8 mouse cellular contexts compared by ENCODE assay signal in genomic region chr17:31386766-31387275, GRCm38 (mm10). TPM values are rescaled to one million over a fixed set of nuclear protein-coding genes. Genes with fewer than 3 reads are reported as not detected.
A peak's percentile ranks its signal among the peaks of the same experiment; 100 is the strongest.
DNase-seq lines count a peak whose midpoint lies in the region; ATAC-seq lines count a peak whose summit lies in the region.

No protein-coding gene starts in this region.

- no peaks in the 10 kb centered on the region for H3K36me3 ChIP-seq in heart, embryonic 15.5 days
- H3K36me3 ChIP-seq in embryonic facial prominence, embryonic 14.5 days (ENCODE audit: control insufficient read depth, insufficient read depth, low read length), result no peaks in the 10 kb centered on the region
- no peaks in the 10 kb centered on the region for H3K36me3 ChIP-seq in kidney, embryonic 15.5 days

- H3K9me3 ChIP-seq in heart, embryonic 15.5 days (replicated peaks), result no peaks in the 10 kb centered on the region
- H3K9me3 ChIP-seq in embryonic facial prominence, embryonic 14.5 days (ENCODE audit: control insufficient read depth, low read length), result no peaks in the 10 kb centered on the region
- no peaks in the 10 kb centered on the region for H3K9me3 ChIP-seq in kidney, embryonic 15.5 days (replicated peaks)

- DNase-seq in heart, postnatal 14 days, result no peak
- DNase-seq in embryonic facial prominence, embryonic 14.5 days (ENCODE audit: low spot score), result no peak
- peak; percentile 24 for DNase-seq in naive thymus-derived CD4-positive, alpha-beta T cell, adult 2 months (ENCODE audit: low read depth)
- DNase-seq in MN1 (ENCODE audit: low spot score), result no peak
- DNase-seq in layer of hippocampus, postnatal 10 days (ENCODE audit: low spot score in 2 of 2), result no peak

- ATAC-seq in heart, embryonic 15.5 days (replicated peaks; ENCODE audit: insufficient number of reproducible peaks, insufficient read depth, low FRiP score, low read depth), result no peak
- ATAC-seq in embryonic facial prominence, embryonic 14.5 days (ENCODE audit: low read depth), result 0 out of 2 replicates have a peak, but pooled peaks have one; percentile 4
- ATAC-seq in kidney, embryonic 15.5 days (replicated peaks; ENCODE audit: low FRiP score), result 0 out of 2 replicates have a peak, but pooled peaks have one; percentile 17
- ATAC-seq in inflammation-experienced regulatory T-cells, adult 6 months, result no peak

- H3K4me2 ChIP-seq in heart, embryonic 15.5 days, result peak overlapping the region; percentile 97
- peak overlapping the region; percentile 88 for H3K4me2 ChIP-seq in embryonic facial prominence, embryonic 14.5 days (ENCODE audit: low read depth, low read length)
- peak overlapping the region; percentile 96 for H3K4me2 ChIP-seq in kidney, embryonic 15.5 days

- no peak overlapping the region for H3K27ac ChIP-seq in heart, embryonic 15.5 days
- no peak overlapping the region for H3K27ac ChIP-seq in embryonic facial prominence, embryonic 14.5 days (replicated peaks; ENCODE audit: low read depth, low read length)
- peak overlapping the region; percentile 75 for H3K27ac ChIP-seq in kidney, embryonic 15.5 days

- H3K4me1 ChIP-seq in heart, embryonic 15.5 days (replicated peaks), result peaks cover 30% of the 10 kb centered on the region
- peaks cover 31% of the 10 kb centered on the region for H3K4me1 ChIP-seq in embryonic facial prominence, embryonic 14.5 days (ENCODE audit: control insufficient read depth, insufficient read depth, low read length)
- peaks cover 58% of the 10 kb centered on the region for H3K4me1 ChIP-seq in kidney, embryonic 15.5 days

- H3K4me3 ChIP-seq in heart, embryonic 15.5 days, result peak overlapping the region; percentile 72
- H3K4me3 ChIP-seq in embryonic facial prominence, embryonic 14.5 days (ENCODE audit: low read depth, low read length), result peak overlapping the region; percentile 82
- H3K4me3 ChIP-seq in kidney, embryonic 15.5 days (replicated peaks), result peak overlapping the region; percentile 82

- intact Hi-C loops in heart, postnatal 14 days (cut with DNase I), result loop anchor here (5.0 kb wide), 1 partner anchor 45 kb away; no protein-coding TSS in a partner anchor

- WGBS in heart, embryonic 15.5 days, result 26% methylated on average over 7 of the region's 7 CpGs
- 18% methylated on average over 7 of the region's 7 CpGs for WGBS in embryonic facial prominence, embryonic 14.5 days
- 9% methylated on average over 7 of the region's 7 CpGs for WGBS in kidney, embryonic 15.5 days

- peaks cover 36% of the 10 kb centered on the region for H3K27me3 ChIP-seq in heart, embryonic 15.5 days
- H3K27me3 ChIP-seq in embryonic facial prominence, embryonic 14.5 days (replicated peaks; ENCODE audit: control insufficient read depth, insufficient read depth, low read length), result no peaks in the 10 kb centered on the region
- peaks cover 20% of the 10 kb centered on the region for H3K27me3 ChIP-seq in kidney, embryonic 15.5 days

- peak overlapping the region; percentile 77 for H3K9ac ChIP-seq in heart, embryonic 15.5 days
- peak overlapping the region; percentile 76 for H3K9ac ChIP-seq in embryonic facial prominence, embryonic 14.5 days (ENCODE audit: low read depth, low read length)
- peak overlapping the region; percentile 79 for H3K9ac ChIP-seq in kidney, embryonic 15.5 days

RNA-seq across cellular contexts. Expression of gene Pde9a, which starts 0.8 kb away (rescaled TPM):
- 7.4 and 9.3 TPM in 2 replicates for polyA plus RNA-seq in heart, embryonic 15.5 days (2015; fragmentation: Nextera tagmentation; extraction: Ambion mirVana)
- total RNA-seq in heart, postnatal 14 days (2021), result 10 to 100 TPM in 1 of 2 experiments, 1 to 10 TPM in 1; 7.2 to 11.9 TPM
- polyA plus RNA-seq in embryonic facial prominence, embryonic 14.5 days (2014; fragmentation: Nextera tagmentation; extraction: Ambion mirVana), result 14.5 and 18.7 TPM in 2 replicates
- 27.6 and 34.9 TPM in 2 replicates for polyA plus RNA-seq in kidney, embryonic 15.5 days (2015; fragmentation: Nextera tagmentation; extraction: Ambion mirVana)
- polyA plus RNA-seq in inflammation-experienced regulatory T-cells, adult 6 months (2017; shearing (Covaris generic)), result not detected
- 10 to 100 TPM; 34.0 to 38.9 TPM for total RNA-seq in layer of hippocampus, postnatal 10 days (2021)

Comparison
In these comparisons a context has a peak if more than half of its experiments do, and no peak if none do; other contexts are left out.
1. ATAC-seq: peak in embryonic facial prominence, embryonic 14.5 days (single experiment) and kidney, embryonic 15.5 days (single experiment); none in heart, embryonic 15.5 days (single experiment) and inflammation-experienced regulatory T-cells, adult 6 months (single experiment).
2. Peak in every context shown above with its lines, with median percentiles within 50 percentile points of each other: H3K4me2 ChIP-seq, H3K4me3 ChIP-seq and H3K9ac ChIP-seq.